Mouse (Mus musculus) cortical plate, adult 2 months (tissue): ENCODE results near the gene Itga5. TPM values are rescaled to one million over a fixed set of nuclear protein-coding genes. Genes with fewer than 3 reads are reported as not detected.
A peak's percentile ranks its signal among the peaks of the same experiment; 100 is the strongest.

ENCODE experiments used
- H3K27ac ChIP-seq: fragments of 200-500 bp; 2 replicates; pipeline ENCODE4 v1.5.1; 2012; ENCODE audit warnings: low read length, control low read depth, inconsistent platforms; ENCODE audit not compliant: insufficient read depth
- H3K4me1 ChIP-seq: fragments of 200-500 bp; 2 replicates; pipeline ENCODE4 v1.6.1; 2011; ENCODE audit warnings: low read length; ENCODE audit not compliant: control insufficient read depth, insufficient read depth
- H3K4me3 ChIP-seq: fragments of 200-500 bp; 2 replicates; pipeline ENCODE4 v1.5.1; 2011; ENCODE audit warnings: mild to moderate bottlenecking, low read length, control low read depth; ENCODE audit not compliant: insufficient read depth
- CTCF ChIP-seq: fragments of 200-500 bp; IDR thresholded peaks from 2 replicates; pipeline ENCODE4 v1.5.1; 2011; ENCODE audit warnings: mild to moderate bottlenecking, control low read depth, low read length; ENCODE audit not compliant: insufficient read depth; ENCODE audit errors: extremely low read depth
- POLR2A ChIP-seq: fragments of 200-500 bp; IDR thresholded peaks from 2 replicates; pipeline ENCODE4 v1.6.1; 2011; ENCODE audit warnings: mild to moderate bottlenecking, low read length, control low read depth; ENCODE audit not compliant: insufficient read depth; ENCODE audit errors: extremely low read depth
- polyA plus RNA-seq: library from polyadenylated mRNA; depleted of rRNA; stranded (reverse); fragments of >200 nt; gene quantifications from 2 replicates; pipeline ENCODE4 v1.2.3, GENCODE M21; 2012

Gene Itga5
- polyA plus RNA-seq, 1 experiment: 3.8 TPM

DNA sequence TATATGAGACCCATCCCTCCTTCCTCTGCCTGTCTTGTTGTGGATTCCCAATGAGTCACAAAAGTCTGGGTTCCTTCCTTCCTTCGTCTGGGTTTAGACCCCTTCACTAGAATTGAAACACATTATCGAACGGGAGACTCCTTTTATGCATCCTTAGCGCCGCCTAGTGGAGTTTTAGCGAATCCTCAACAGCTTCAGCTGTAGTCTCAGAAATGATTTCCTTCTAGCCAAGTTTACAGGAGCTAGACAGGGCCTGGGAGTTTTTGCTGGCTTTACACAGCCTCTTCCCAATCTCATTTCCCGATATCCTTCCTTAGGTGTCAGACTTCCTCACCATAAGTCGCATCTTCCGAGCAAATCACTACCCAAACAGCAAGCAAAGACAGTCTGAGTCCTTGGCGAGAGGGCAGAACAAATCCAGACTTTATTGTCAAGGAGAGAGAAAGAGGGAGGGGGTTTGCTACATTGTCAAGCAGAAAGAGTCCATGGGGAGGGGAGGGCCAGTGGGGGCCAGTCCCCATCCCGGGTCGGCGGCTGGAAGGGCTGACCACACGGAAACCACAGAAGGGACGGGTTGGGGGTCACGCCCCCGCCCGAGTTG lies 53.0 kb downstream of the Itga5 start:
- H3K4me3 ChIP-seq: no peak overlapping the region
- no peaks in the 10 kb centered on the region; the same call in 1 of the 2 replicates for H3K4me1 ChIP-seq
- H3K27ac ChIP-seq: no peak overlapping the region
- TF ChIP-seq CTCF (peak; percentile 83), POLR2A (no peak)

DNA sequence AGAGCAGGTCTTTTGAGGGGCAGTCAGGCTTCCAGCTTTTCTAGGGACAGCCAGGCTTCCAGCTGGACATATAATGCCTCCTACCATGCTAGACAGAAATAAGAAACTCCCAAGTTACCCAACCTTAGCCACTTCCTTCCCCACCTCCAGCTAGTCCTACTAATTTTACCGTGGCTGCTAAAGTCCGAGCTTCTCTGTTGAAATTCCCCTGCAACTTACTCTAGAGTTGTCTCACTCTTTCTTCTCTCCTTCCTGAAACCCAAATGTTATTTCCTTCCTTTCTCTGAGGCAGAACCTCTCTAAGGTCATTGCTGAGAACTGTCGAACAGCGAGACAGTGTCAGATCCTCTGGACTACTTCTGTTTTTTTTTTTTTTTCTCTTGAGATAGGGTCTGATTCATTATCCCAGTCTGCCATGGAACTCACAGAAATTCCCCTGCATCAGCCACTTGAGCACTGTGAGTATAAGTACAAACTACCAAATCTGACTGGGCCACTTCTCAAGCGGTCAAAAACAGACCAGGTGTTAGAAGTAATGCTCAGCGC lies 56.1 kb downstream of the Itga5 start, which contains the start of gene Gpr84:
TSS of gene Gpr84 (minus strand) at position 248 of the 546 bp plus-strand sequence.
- Histone ChIP-seq H3K4me3 (no peak within 1 kb of the TSS), H3K4me1 (peaks cover 2% of the 10 kb centered on the region; the same call in 1 of the 2 replicates), H3K27ac (no peak within 1 kb of the TSS)
- TF ChIP-seq CTCF (no peak), POLR2A (no peak)

DNA sequence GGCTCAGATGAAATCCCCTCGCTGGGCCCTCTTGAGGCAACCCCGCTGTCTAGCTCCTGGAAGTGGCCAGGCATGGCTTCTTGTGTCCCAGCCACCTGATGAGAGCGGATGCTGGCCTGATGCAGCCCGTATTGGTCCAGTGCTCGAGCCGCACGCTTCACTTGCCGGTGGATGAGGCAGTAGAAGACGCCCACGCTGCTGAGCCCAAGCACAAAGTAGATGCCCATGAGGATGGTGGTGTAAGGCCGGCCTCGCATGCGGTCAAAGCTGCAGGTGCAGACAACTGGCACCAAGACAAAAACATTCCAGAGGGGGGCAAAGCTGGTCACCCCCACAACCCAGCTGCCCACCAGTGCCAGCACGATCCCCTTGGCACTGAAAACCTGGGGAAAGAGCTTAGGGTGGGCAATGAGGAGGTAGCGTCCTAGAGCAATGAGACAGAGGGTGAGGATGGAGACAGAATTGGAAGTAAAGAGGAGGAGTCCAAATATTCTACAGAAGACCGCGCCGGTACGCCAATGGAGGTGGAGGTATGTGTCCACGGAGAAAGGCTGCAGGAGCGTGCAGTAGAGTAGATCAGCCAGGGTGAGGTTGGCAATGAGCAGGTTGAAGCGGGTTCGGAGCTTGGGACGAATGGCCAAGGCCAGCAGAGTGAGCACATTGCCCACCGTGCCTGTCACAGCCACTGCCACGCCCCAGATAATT lies 57.5 kb downstream of the Itga5 start:
- Histone ChIP-seq H3K27ac (no peak overlapping the region), H3K4me1 (peaks cover 7% of the 10 kb centered on the region), H3K4me3 (no peak overlapping the region)
- TF ChIP-seq POLR2A (no peak), CTCF (no peak)

GRCm38 (mm10) chr15:103308056-103308875 lies 58.3 kb downstream of the Itga5 start:
- Histone ChIP-seq H3K27ac (no peak overlapping the region), H3K4me1 (peaks cover 9% of the 10 kb centered on the region), H3K4me3 (no peak overlapping the region)
- TF ChIP-seq POLR2A (no peak), CTCF (no peak)

DNA sequence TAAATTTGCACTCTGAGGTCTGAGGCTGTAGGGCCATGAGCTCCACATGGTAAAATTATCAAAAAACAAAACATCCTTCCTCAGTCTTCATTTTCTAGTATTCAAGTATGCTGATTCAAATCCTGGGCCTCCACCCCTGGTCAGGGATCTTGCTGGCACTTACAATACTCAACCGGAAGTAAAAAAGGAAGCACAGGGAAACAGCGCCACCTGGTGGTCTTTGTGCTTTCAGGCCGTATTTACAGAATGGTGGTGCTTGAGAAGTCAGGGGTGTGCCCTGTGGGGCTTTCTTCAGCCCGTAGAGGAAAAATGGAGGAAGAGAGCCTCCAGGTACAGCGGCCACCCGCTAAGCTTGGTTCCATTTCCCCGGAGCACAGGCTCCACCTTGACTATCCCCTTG lies 59.4 kb downstream of the Itga5 start:
- Histone ChIP-seq H3K4me1 (peaks cover 9% of the 10 kb centered on the region), H3K4me3 (no peak overlapping the region), H3K27ac (no peak overlapping the region)
- TF ChIP-seq POLR2A (no peak), CTCF (peak; percentile 94)

GRCm38 (mm10) chr15:103305792-103306645 lies 60.5 kb downstream of the Itga5 start:
- Histone ChIP-seq H3K4me1 (peaks cover 9% of the 10 kb centered on the region), H3K27ac (peak overlapping the region; percentile 74), H3K4me3 (peak overlapping the region; percentile 38)
- TF ChIP-seq CTCF (no peak), POLR2A (no peak)

- TF ChIP-seq CTCF (no peak), POLR2A (peak; percentile 68; the same call in 1 of the 2 replicates)
- Histone ChIP-seq H3K4me1 (peaks cover 9% of the 10 kb centered on the region), H3K4me3 (peak overlapping the region; percentile 38), H3K27ac (peak overlapping the region; percentile 74)
These were observed 61.4 kb downstream of the Itga5 start for GRCm38 (mm10) chr15:103305070-103305678.

GRCm38 (mm10) chr15:103304616-103304969 lies 62.0 kb downstream of the Itga5 start:
- TF ChIP-seq POLR2A (no peak), CTCF (no peak)
- Histone ChIP-seq H3K4me1 (peaks cover 9% of the 10 kb centered on the region), H3K27ac (peak overlapping the region; percentile 60), H3K4me3 (peak overlapping the region; percentile 38)
